Mouse (Mus musculus) heart, postnatal 36 days (tissue): ENCODE data around the gene Vegfa. TPM values are rescaled to one million over a fixed set of nuclear protein-coding genes. Genes with fewer than 3 reads are reported as not detected.
"Not testable (repeated sequence)": the region's sequence is repeated elsewhere in the genome, so short reads cannot be mapped to it uniquely, and the experiment has no call there.

ENCODE experiments used
- DNase-seq, 2 experiments: peaks; one replicate each; pipeline ENCODE4 v3.0.0; 2021 to 2022
- intact Hi-C: fragments of 180-260 bp; cut with DNase I; formaldehyde crosslinking; loops from one replicate; pipeline ENCODE4 v1.15.1; 2025
- total RNA-seq, 2 experiments: library from RNA; stranded (reverse); gene quantifications; 2 replicates each; pipeline ENCODE4 v1.2.3; 2021

The Vegfa gene
- total RNA-seq, 2 experiments from 2014 or later, result 203 to 277 TPM

GRCm38 (mm10) chr17:46009182-46009581, 23.0 kb downstream of the Vegfa start:
- DNase-seq, result no peak
- intact Hi-C loops, result loop anchor here (5.0 kb wide), 1 partner anchor 102 kb away; no protein-coding TSS in a partner anchor

GRCm38 (mm10) chr17:46005458-46005857, 26.7 kb downstream of the Vegfa start:
- intact Hi-C loops, result loop anchor here (5.0 kb wide), 1 partner anchor 98 kb away; no protein-coding TSS in a partner anchor
- no peak for DNase-seq

DNA sequence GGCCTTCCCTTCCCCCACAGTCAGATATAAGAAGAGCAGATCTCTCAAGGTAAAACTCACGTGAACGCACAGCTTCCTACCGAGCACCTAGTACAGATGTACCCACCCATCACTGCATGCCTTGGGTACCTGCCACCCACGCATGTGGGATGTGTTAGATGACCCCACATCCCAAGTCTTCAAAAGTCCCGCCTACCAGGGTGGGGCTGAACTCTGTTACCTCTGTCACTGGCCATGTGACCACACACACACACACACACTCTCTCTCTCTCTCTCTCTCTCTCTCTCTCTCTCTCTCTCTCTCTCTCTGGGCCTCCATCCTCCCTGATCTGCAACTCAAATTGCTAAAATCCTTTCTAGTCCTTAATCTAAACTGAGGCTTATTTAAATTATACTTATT, 27.7 kb downstream of the Vegfa start:
- no peak for DNase-seq
- intact Hi-C loops, result no loop called here

DNA sequence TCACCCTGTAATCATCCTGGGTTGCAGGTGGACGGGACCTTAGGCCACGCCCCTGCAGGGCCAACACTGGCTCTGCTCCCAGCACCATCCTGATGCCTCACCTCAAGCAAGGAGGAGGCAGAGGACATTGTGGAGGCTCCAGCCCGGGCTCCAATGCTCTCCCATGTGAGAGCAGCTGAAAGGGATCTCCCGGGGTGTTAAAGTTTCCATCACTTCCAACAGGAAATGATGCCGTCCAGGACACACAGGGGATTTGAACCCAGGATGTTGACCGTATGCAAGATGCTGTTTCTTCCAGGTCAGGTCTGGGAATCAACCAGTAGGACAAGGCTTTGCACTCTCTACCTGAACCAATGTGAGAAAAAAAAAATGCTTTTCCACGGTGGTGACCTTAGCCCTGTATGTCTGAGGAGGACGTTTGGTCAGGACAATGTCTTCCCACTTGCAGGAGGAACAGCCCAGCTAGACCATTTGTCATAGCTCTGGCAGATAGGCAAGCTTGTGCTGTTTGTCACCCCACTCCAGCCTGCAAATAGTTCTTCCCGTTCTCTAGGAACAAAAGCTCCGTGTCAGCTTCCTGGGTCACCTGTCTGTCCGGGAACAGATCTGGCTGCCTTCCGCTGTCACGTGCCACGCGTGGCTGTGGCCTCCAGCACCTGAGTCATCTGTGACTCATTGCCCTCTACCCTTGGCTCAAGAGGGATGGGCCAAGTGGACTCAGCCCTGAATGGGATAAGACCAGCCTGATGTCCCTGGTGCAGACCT, 28.3 kb downstream of the Vegfa start:
- DNase-seq, result peak in 1 of 2 experiments; percentile 56

GRCm38 (mm10) chr17:45999366-45999940, 32.7 kb downstream of the Vegfa start:
- intact Hi-C loops, result no loop called here
- DNase-seq, result no peak

More for the DNA sequence above, 28.3 kb downstream of the Vegfa start:
- intact Hi-C loops, result no loop called here

- intact Hi-C loops, result no loop called here
- no peak for DNase-seq
These were observed 33.8 kb downstream of the Vegfa start for GRCm38 (mm10) chr17:45998363-45998762.

- DNase-seq, result no peak
- intact Hi-C loops, result no loop called here
These were observed 35.2 kb downstream of the Vegfa start for GRCm38 (mm10) chr17:45996921-45997444.

GRCm38 (mm10) chr17:45994281-45994817, 37.8 kb downstream of the Vegfa start:
- DNase-seq, result no peak
- intact Hi-C loops, result no loop called here

GRCm38 (mm10) chr17:45986915-45987314, 45.3 kb downstream of the Vegfa start:
- intact Hi-C loops, result no loop called here

GRCm38 (mm10) chr17:45986374-45986773, 45.8 kb downstream of the Vegfa start:
- no peak for DNase-seq
- intact Hi-C loops, result no loop called here

More at GRCm38 (mm10) chr17:45986915-45987314, 45.3 kb downstream of the Vegfa start:
- no peak for DNase-seq

DNA sequence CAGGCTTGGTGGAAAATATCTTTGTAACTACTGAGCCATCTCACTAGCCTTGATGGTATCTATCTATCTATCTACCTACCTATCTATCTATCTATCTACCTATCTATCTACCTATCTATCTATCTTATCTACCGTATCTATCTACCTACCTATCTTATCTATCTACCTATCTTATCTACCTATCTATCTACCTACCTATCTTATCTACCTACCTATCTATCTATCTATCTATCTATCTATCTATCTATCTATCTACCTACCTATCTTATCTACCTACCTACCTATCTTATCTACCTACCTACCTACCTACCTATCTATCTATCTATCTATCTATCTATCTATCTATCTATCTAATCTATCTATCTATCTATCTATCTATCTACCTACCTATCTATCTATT, 49.0 kb downstream of the Vegfa start:
- intact Hi-C loops, DNase-seq: not testable (repeated sequence)

DNA sequence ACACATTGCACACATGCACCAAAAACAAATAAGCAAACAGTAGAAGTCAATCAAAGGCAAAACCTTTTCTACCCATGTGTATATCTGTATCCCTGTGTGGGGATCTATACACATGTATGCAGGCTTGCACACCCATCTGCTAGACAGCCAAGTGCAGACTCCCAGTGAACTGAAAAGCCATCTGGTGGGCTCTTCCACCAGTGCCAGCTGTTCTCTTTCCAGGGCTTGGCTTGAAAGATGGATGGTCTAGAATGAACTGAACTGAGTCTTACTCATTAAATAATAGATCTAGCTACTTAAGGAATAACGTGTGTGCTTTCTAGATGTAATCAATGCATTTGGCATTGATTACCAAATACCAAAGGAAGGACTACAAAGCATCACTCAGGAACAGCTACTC, 50.3 kb downstream of the Vegfa start:
- intact Hi-C loops, result no loop called here
- DNase-seq, result no peak

- intact Hi-C loops, result no loop called here
- DNase-seq, result no peak
These were observed 53.0 kb downstream of the Vegfa start for GRCm38 (mm10) chr17:45979025-45979805.

GRCm38 (mm10) chr17:45974461-45974860, 57.7 kb downstream of the Vegfa start:
- intact Hi-C loops, result no loop called here
- no peak for DNase-seq

GRCm38 (mm10) chr17:45973214-45973613, 59.0 kb downstream of the Vegfa start:
- no peak for DNase-seq
- intact Hi-C loops, result no loop called here

- intact Hi-C loops, result no loop called here
- no peak for DNase-seq
These were observed 59.8 kb downstream of the Vegfa start for GRCm38 (mm10) chr17:45972405-45972804.

DNA sequence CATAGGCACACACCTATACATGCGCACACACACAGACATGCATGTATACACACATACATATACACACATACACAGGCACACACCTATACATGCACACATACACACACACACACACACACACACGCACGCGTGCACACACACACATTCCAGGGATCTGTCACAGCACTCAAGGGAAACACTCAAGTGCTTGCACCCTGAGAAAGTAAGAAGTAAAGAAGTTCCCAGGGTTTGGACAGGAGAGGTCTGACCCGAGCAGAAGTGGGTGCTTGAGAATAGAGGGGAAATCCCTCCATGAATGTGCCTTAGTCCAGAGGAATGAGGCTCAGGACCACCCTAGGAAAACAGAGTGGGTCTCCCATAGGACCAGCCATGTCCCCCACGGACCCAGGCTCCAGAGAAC, 60.4 kb downstream of the Vegfa start:
- DNase-seq, result no peak
- intact Hi-C loops, result no loop called here

DNA sequence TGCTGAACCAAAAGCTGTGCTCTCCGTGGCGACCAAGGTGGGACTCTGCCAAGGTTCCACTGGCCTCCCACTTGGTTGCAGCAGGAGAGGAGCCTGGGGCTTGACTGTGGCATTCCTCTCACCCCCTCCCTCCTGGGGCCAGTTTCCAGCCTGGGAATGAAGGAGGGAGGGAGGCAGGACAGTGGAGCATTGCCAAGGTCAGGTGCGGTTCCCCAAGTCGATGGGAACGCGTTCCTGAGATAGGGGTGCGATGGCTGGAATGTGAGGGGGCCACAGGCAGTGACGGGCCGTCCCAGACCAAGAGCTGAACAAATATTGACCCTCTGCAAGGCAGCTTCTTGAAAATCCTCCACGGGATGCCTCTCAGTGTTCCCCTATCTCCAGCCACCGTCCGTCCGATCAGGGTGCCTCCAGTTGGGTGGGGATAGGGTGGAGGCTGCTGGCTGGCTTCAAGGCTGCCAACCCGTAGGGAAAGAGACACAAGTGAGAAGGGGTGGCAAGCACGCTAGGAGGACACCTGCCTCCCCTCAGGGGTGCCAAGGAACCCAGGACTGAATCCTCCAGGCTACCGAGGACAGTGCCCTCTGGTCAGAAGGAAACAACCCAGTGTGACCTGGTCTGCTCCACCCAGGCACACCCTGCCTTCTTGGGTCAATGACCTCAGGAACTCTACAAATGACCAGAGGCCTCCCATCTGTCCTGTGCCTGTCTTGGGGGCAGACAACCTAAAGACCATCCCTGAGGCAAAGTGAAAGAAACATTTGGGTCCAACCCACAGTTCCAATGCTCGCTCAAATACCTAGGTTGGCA, 61.2 kb downstream of the Vegfa start:
- DNase-seq, result no peak
- intact Hi-C loops, result no loop called here

DNA sequence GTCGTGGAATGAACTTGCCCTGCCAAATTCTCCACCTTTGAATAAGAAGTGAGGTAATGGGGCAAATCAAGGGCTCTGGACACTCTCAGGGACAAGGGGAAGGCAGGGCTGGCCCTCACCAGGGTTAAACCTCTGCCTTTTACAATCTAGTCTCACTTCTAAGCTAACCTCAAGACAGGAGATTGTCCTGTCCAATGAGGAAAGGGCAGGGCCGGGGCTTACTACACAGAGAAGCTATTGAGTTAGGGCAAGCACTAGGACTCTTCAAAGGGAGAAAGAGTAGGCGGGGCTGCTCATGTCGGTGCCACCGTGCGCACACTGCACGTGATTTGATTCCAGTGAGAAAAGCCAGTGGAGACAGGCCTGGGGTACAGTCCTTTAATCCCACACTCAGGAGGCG, 62.6 kb downstream of the Vegfa start:
- DNase-seq, result no peak
- intact Hi-C loops, result no loop called here

DNA sequence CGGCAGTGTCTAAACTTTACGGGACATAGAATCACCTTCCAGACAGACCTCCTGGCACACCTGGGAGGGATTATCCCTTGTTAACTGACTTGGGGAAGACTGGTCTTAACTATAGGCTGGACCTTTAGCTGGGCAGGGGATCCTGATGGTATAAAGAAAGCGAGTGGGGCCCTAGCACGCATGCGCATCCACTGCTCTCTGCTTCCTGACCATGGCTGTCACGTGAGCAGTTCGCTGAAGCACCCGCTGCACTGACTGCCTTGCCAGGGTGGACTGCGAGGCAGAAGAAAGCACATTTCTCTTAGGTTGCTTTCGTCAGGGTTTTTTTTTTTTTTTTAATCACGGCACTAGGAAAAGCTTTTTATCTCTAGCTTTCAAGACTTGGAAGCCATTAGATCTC, 63.8 kb downstream of the Vegfa start:
- intact Hi-C loops, result no loop called here

More for the DNA sequence above, 63.8 kb downstream of the Vegfa start:
- DNase-seq, result no peak
